Mouse (Mus musculus) spleen, adult 2 months (tissue): ENCODE data around the gene Phactr4.

Experiments
- CTCF ChIP-seq: fragments of 200-500 bp; IDR thresholded peaks from 2 replicates; pipeline ENCODE4 v1.5.1; 2011; ENCODE audit warnings: mild to moderate bottlenecking, inconsistent platforms; ENCODE audit not compliant: insufficient read depth, insufficient read length, insufficient replicate concordance; ENCODE audit errors: extremely low read depth
- POLR2A ChIP-seq: fragments of 200-500 bp; IDR thresholded peaks from 2 replicates; pipeline ENCODE4 v1.6.1; 2011; ENCODE audit warnings: low read depth, low read length, inconsistent platforms

GRCm38 (mm10) chr4:132449778-132450177 is 27.5 kb upstream of the Phactr4 start:
- no peak for TF ChIP-seq CTCF
- TF ChIP-seq POLR2A: no peak
